Mouse (Mus musculus) thymus, adult 2 months (tissue): ENCODE results near the gene Tgm1. TPM values are rescaled to one million over a fixed set of nuclear protein-coding genes. Genes with fewer than 3 reads are reported as not detected.
A peak's percentile ranks its signal among the peaks of the same experiment; 100 is the strongest.

Source experiments
- DNase-seq: peaks from one replicate; pipeline ENCODE4 v3.0.0; 2021
- H3K27ac ChIP-seq: fragments of 200-500 bp; 2 replicates; pipeline ENCODE4 v1.5.1; 2012; ENCODE audit warnings: low read length, control low read depth; ENCODE audit not compliant: control insufficient read depth, insufficient read depth
- H3K27me3 ChIP-seq: fragments of 200-500 bp; 2 replicates; pipeline ENCODE4 v1.6.1; 2012; ENCODE audit warnings: mild to moderate bottlenecking, low read length, moderate library complexity, mixed read lengths; ENCODE audit not compliant: control insufficient read depth, insufficient read depth
- H3K36me3 ChIP-seq: fragments of 200-500 bp; 2 replicates; pipeline ENCODE4 v1.6.1; 2012; ENCODE audit warnings: mild to moderate bottlenecking, low read length, moderate library complexity; ENCODE audit not compliant: control insufficient read depth, insufficient read depth
- H3K4me1 ChIP-seq: fragments of 200-500 bp; replicated peaks from 2 replicates; pipeline ENCODE4 v1.6.1; 2012; ENCODE audit warnings: low read length; ENCODE audit not compliant: control insufficient read depth, insufficient read depth
- H3K4me3 ChIP-seq: fragments of 200-500 bp; 2 replicates; pipeline ENCODE4 v1.5.1; 2012; ENCODE audit warnings: mild to moderate bottlenecking, low read length, control low read depth, moderate library complexity; ENCODE audit not compliant: control insufficient read depth, insufficient read depth
- CTCF ChIP-seq: fragments of 200-500 bp; IDR thresholded peaks from 2 replicates; pipeline ENCODE4 v1.5.1; 2012; ENCODE audit warnings: mild to moderate bottlenecking, control low read depth, low read length, moderate library complexity, borderline replicate concordance; ENCODE audit not compliant: control insufficient read depth, poor library complexity, insufficient read depth; ENCODE audit errors: extremely low read depth
- POLR2A ChIP-seq: fragments of 200-500 bp; IDR thresholded peaks from 2 replicates; pipeline ENCODE4 v1.6.1; 2012; ENCODE audit warnings: mild to moderate bottlenecking, low read length, control low read depth, moderate library complexity; ENCODE audit not compliant: control insufficient read depth, poor library complexity, insufficient read depth; ENCODE audit errors: extremely low read depth
- WGBS: fragments of 180-500 bp; shearing (Covaris S2); methylation state at CpG from one replicate; pipeline ENCODE4 v1.1.7; 2018; 5-methylcytosine and 5-hydroxymethylcytosine counted together
- polyA plus RNA-seq: library from polyadenylated mRNA; depleted of rRNA; stranded (reverse); fragments of >200 nt; gene quantifications from 2 replicates; pipeline ENCODE4 v1.2.3, GENCODE M21; 2012

The Tgm1 gene
- polyA plus RNA-seq, 1 experiment: 8.2 TPM

GRCm38 (mm10) chr14:55707397-55707796 lies 6.3 kb downstream of the Tgm1 start:
- no peaks in the 10 kb centered on the region for H3K27me3 ChIP-seq
- H3K4me1 ChIP-seq: no peaks in the 10 kb centered on the region
- no peak for DNase-seq
- no peak overlapping the region for H3K27ac ChIP-seq
- no peaks in the 10 kb centered on the region for H3K36me3 ChIP-seq
- no peak overlapping the region for H3K4me3 ChIP-seq
- WGBS: over 99% methylated on average over 5 of the region's 5 CpGs
- TF ChIP-seq CTCF (no peak), POLR2A (no peak)

- DNase-seq: no peak
- WGBS: 92% methylated on average over 8 of the region's 8 CpGs
- H3K27me3 ChIP-seq: no peaks in the 10 kb centered on the region
- H3K4me1 ChIP-seq: no peaks in the 10 kb centered on the region
- no peaks in the 10 kb centered on the region for H3K36me3 ChIP-seq
- no peak overlapping the region for H3K4me3 ChIP-seq
- TF ChIP-seq POLR2A: no peak
- TF ChIP-seq CTCF: no peak
- no peak overlapping the region for H3K27ac ChIP-seq
Measured at GRCm38 (mm10) chr14:55706051-55706600, 7.6 kb downstream of the Tgm1 start.

GRCm38 (mm10) chr14:55702761-55703160 lies 11.0 kb downstream of the Tgm1 start:
- TF ChIP-seq CTCF (no peak), POLR2A (no peak)
- H3K4me1 ChIP-seq: no peaks in the 10 kb centered on the region

GRCm38 (mm10) chr14:55701131-55701530 lies 12.6 kb downstream of the Tgm1 start:
- Histone ChIP-seq H3K27ac (no peak overlapping the region), H3K4me3 (no peak overlapping the region), H3K27me3 (no peaks in the 10 kb centered on the region), H3K4me1 (no peaks in the 10 kb centered on the region), H3K36me3 (no peaks in the 10 kb centered on the region)
- WGBS: 88% methylated on average over 9 of the region's 9 CpGs
- no peak for TF ChIP-seq POLR2A
- TF ChIP-seq CTCF: no peak
- no peak for DNase-seq

More at GRCm38 (mm10) chr14:55702761-55703160, 11.0 kb downstream of the Tgm1 start:
- Histone ChIP-seq H3K36me3 (no peaks in the 10 kb centered on the region), H3K27me3 (no peaks in the 10 kb centered on the region), H3K4me3 (no peak overlapping the region), H3K27ac (no peak overlapping the region)
- DNase-seq: no peak
- 90% methylated on average over 6 of the region's 6 CpGs for WGBS

- 69% methylated on average over 4 of the region's 4 CpGs for WGBS
- no peak for DNase-seq
Measured at GRCm38 (mm10) chr14:55697226-55697625, 16.5 kb downstream of the Tgm1 start.

GRCm38 (mm10) chr14:55689433-55689832 lies 24.3 kb downstream of the Tgm1 start:
- TF ChIP-seq POLR2A (no peak), CTCF (no peak)
- H3K27me3 ChIP-seq: no peaks in the 10 kb centered on the region
- H3K27ac ChIP-seq: no peak overlapping the region
- H3K36me3 ChIP-seq: no peaks in the 10 kb centered on the region
- WGBS: 74% methylated on average over 10 of the region's 10 CpGs
- H3K4me3 ChIP-seq: no peak overlapping the region
- no peaks in the 10 kb centered on the region for H3K4me1 ChIP-seq
- no peak for DNase-seq

More at GRCm38 (mm10) chr14:55697226-55697625, 16.5 kb downstream of the Tgm1 start:
- H3K27ac ChIP-seq: no peak overlapping the region
- no peaks in the 10 kb centered on the region for H3K36me3 ChIP-seq
- H3K27me3 ChIP-seq: no peaks in the 10 kb centered on the region
- H3K4me1 ChIP-seq: no peaks in the 10 kb centered on the region
- no peak for TF ChIP-seq POLR2A
- no peak for TF ChIP-seq CTCF
- no peak overlapping the region for H3K4me3 ChIP-seq

GRCm38 (mm10) chr14:55682118-55682493 lies 31.6 kb downstream of the Tgm1 start:
- 11% methylated on average over 3 of the region's 3 CpGs for WGBS
- no peak for TF ChIP-seq POLR2A
- no peak for TF ChIP-seq CTCF
- DNase-seq: no peak
- Histone ChIP-seq H3K36me3 (peaks cover 29% of the 10 kb centered on the region), H3K27ac (0 out of 2 replicates have a peak overlapping the region, but pooled peaks have one; percentile 29), H3K4me3 (peak overlapping the region; percentile 62), H3K4me1 (peaks cover 8% of the 10 kb centered on the region), H3K27me3 (no peaks in the 10 kb centered on the region)
